Mouse (Mus musculus) G1E-ER4 (cell line): ENCODE data around the gene Slc22a14. TPM values are rescaled to one million over a fixed set of nuclear protein-coding genes. Genes with fewer than 3 reads are reported as not detected.

ENCODE experiments used
- GATA1 ChIP-seq: IDR thresholded peaks from one replicate; pipeline ENCODE4 v1.8.0; 2012; ENCODE audit warnings: low read length, inconsistent platforms
- polyA plus RNA-seq: library from polyadenylated mRNA; stranded (reverse); fragments of >175 nt; gene quantifications from 2 replicates; pipeline ENCODE4 v1.2.3, GENCODE M21; 2012

Gene Slc22a14
- polyA plus RNA-seq, 1 experiment, result not detected

GRCm38 (mm10) chr9:119206666-119207065 lies 158.7 kb downstream of the Slc22a14 start:
- TF ChIP-seq GATA1, result no peak

- TF ChIP-seq GATA1, result no peak
These were observed 159.6 kb downstream of the Slc22a14 start for GRCm38 (mm10) chr9:119205756-119206155.

DNA sequence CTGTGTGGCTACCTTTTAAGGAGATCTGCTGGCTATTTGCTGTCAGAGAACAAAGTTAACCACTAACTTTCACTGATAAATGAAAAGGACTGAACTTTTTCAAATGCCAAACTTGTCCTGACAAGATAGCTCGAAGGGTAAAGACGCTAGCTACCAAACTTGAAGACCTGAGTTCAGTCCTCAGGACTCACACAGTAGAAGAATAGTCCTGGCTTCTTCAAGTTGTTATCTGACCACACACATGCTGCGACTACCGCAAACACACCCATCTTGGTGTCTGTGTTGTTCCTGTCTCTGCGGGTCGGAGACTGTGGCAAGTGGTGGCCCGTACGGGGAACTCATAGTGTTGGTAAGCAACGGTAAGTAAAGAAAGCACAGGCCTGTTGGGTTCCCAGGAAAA lies 161.7 kb downstream of the Slc22a14 start:
- TF ChIP-seq GATA1, result no peak

GRCm38 (mm10) chr9:119201653-119202052 lies 163.7 kb downstream of the Slc22a14 start:
- TF ChIP-seq GATA1, result no peak

DNA sequence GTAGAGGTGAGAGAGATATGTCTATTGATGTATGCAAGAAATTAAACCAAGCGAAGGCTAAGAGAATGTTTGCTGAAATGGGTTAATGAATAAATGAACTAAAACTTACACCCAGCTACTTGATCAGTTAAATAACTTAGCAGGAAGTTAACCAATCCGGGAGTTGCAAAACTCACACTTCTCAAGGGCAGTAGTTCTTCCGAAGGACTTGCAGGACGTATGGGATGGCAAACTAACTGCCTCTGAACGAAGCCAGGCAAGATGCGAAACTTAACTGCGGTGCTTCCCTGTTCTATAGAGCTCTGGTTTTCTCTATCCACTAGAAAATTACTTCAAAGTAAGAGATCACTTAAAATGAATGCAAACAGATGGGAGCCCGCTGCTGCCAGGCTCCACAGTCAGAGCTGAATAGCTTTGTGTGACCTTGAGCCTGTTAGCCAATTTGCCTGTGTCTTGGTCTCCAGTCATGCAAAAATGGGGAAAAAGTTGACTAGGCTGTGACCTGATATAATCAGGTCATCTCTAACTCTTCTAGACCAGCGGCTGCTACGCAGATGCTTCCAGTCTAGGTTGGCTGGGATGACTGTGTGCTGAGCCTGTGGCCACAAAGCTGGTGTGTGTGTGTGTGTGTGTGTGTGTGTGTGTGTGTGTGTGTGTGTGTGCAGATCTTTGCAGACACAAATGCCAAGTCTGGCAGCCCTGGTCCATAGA lies 166.0 kb downstream of the Slc22a14 start:
- no peak for TF ChIP-seq GATA1

DNA sequence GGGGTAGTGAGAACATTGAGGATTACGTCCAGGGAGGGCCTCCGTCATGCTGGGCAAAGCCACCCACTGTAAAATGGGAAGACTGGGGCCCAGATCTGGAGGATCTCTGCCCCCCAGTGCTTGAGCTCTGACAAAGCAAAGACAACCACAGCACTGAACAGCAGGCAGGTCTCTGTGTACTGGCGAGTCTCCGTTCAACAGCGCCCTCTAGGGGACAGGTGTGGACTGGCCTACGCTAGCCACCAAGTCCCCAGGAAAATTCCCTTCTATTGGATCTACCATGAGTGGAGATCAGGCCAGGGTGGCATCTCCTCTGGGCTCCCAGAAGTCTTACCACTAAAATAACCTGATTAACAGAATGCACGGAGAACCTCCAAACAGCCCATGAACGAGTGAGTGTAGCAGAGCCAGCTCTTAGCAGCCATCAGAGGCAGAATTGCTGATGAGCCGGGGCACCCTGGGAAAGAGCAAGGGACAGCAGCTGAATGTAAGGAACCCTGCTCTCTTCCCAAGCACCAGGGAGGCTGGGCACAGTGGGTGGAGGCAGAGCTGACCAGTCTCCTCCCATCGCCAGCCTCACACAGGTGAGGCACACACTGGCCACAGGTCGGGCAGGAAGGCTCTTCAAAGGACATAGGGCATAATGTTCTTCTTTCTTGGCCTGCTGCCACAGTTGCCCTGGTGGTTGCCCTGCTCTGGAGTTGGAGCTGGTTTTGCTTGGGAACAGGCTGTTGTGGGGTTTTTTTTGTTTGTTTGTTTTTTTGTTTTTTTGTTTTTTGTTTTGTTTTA lies 173.0 kb downstream of the Slc22a14 start:
- TF ChIP-seq GATA1, result no peak

DNA sequence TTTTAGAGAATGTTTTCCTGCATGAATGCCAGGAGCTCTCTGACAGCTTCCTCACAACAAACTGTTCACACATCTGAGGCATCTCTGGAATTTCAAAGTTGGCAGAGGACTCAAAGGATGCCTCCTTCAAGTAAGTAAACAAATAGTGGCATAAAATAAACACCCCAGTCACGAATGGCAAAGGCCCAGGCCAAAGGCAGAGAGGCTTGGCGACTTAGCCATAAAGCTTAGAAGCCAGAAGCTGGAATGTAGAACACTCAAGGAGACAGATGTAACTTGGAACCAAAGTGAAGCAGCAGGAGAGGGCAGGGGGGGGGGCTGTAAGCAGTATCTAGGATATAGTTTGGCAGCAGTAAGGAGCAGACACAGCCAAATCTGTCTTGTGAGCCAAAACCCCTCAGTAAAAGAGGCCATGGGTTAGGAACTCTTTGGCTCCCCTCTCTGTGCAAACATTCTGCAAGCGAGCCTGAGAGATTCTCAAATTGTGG lies 184.1 kb downstream of the Slc22a14 start:
- TF ChIP-seq GATA1, result no peak

GRCm38 (mm10) chr9:119179292-119179691 lies 186.1 kb downstream of the Slc22a14 start:
- no peak for TF ChIP-seq GATA1

- TF ChIP-seq GATA1, result no peak
These were observed 197.7 kb downstream of the Slc22a14 start for GRCm38 (mm10) chr9:119167608-119168007.

GRCm38 (mm10) chr9:119165548-119165947 lies 199.8 kb downstream of the Slc22a14 start:
- no peak for TF ChIP-seq GATA1

DNA sequence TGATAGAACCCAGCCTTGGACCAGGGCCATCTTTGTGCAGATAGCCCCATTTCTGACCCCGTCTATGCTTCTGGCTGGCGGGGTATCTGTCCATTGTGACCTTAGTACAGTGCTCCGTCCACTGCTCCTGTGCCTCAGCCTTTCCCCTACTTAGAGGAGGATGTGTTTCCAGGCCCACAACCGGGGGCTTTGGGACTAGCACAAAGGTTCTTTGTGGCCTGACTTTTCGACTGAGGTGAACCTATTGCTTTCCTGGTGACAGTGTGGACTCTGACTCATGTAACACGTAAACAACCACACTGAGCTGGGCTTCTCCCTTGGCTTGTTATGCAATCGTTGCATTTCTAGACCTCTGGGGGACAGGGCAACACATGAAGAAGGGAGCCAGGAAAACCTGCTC lies 200.6 kb downstream of the Slc22a14 start:
- TF ChIP-seq GATA1, result no peak

DNA sequence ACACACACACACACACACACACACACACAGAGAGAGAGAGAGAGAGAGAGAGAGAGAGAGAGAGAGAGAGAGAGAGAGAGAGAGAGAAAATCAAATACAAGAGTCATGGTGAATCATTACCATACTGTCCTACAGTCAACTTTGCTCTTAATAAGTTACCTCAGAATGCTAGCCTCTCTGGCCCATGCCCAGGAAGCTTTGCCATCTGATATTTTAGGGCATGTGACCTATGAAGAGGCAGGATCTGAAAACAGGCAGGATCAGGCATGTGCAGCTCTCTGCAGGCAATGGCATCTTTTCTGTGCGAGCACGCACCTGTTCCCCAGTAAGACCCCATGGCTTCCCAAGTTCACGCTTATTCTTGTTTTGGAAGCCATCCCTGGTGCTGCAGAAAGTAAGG lies 204.7 kb downstream of the Slc22a14 start:
- TF ChIP-seq GATA1, result no peak

DNA sequence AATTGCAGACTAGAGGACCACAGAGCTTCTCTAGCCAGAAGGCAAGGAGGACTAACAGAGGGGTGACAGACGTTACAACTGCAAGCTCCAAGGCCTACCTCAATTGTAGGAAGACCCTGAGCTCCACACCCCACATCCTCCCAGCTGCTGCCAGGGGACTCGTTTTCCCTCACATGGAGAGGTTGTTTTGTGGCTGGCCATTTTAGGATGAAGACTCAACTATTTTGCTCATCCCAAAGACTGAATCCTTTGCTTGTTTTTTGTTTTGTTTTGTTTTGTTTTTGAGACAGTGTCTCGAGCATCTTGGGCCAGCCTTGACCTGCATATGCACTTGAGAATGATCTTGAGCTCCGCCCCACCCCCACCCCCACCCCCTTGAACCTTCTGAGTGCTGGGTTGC lies 206.5 kb downstream of the Slc22a14 start, which contains the start of gene Gm47289:
TSS of gene Gm47289 (plus strand) at position 301 of the 400 bp plus-strand sequence.
- no peak for TF ChIP-seq GATA1

GRCm38 (mm10) chr9:119156278-119157201 lies 208.8 kb downstream of the Slc22a14 start, which contains the start of gene Acaa1b:
TSS of gene Acaa1b (minus strand) at chr9:119157093.
- no peak for TF ChIP-seq GATA1

DNA sequence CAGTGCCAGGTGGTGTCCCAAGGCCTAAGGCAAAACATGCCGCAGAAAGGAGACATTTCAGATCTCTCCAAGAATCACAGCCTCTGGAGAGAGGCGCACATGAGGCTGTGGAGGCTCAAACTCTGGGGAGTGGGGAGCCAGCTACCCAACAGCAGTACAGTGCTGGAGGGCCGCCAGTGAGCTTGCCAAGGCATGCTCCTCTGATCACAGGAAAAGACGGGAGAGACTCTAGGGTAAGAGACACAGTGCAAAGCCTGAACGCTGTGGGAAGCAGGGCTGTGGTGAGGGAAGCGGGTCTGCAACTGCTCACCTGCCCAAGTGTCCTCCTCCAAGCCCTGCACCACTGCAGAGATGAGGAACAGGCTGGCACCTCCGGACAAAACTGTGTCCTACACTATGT lies 209.5 kb downstream of the Slc22a14 start:
- TF ChIP-seq GATA1, result no peak
